Mouse (Mus musculus) small intestine, adult 10 weeks (tissue): ENCODE results near the gene Pigk. TPM values are rescaled to one million over a fixed set of nuclear protein-coding genes. Genes with fewer than 3 reads are reported as not detected.

Experiments used
- polyA plus RNA-seq: library from polyadenylated mRNA; stranded (reverse); fragments of 350-450 nt; fragmentation: Illumina TruSeq; extraction: RNeasy Lipid Tissue Mini Kit (QIAGEN cat#74804); gene quantifications from one replicate; pipeline ENCODE4 v1.2.3, GENCODE M21; 2014; ENCODE audit warnings: low replicate concordance

Gene Pigk
- 41.8 TPM for polyA plus RNA-seq

DNA sequence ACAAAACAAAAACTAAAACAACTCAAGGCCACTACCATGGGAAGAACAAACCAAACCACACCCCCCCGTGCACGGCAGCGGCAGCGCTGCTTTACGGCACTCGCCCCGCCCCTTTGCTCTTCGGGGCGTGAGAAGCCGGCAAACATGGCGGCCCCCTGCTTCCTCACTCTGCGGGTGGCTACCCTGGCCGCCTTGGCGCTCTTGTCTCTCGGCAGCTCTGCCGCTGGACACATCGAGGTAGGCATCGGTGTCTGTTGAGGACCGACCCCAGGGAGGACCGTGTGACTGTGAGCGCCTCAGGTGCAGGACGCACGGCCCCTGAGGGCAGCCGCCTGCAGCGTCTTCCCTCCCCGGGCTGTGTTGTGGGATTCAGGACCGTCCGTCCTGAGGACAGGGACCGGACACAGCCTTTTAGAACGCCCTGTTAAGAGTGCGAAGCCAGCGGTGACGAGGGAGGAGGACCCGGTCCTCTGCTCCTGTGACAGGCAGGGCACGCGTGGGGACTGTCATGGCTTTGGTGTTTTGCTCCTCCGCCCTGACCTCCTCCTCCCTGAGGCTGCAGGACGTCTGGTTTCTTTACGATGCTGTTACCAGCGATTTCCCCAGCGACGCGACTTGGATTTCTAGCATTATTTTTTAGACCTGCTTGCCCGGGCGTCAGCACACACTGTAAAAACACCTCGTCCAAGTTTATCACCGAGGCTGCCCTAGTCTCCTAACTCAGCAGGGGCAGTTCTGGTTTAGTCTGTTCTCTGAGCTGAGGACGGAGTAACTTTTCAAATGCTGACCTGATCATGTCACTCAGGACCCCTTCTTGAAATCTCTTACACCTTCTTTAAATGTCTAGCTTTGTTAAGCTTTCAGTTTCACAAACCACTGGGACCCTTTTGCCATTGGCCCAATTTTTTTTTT is at the start of gene Pigk:
Gene Pigk (plus strand): TSS at position 110 of the 912 bp plus-strand sequence.

DNA sequence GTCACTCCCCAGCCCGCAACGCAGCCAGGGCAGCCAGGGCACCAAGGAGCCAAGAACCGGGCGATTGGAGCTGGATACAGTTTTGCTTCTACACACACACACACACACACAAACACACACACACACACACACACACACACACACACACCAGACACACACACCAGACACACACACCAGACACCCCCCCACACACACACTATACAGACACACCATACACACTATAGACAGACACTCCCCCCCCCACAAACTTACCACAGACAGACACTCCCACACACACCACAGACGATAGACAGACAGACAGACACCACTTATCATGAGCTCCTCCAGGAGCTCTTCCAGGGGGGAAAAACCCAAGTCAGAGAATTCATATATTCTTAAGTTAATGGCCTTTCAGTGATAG is 45.7 kb upstream of the Pigk start, which contains the start of gene Ak5:
Gene Ak5 (minus strand): TSS at position 122 of the 400 bp plus-strand sequence.

DNA sequence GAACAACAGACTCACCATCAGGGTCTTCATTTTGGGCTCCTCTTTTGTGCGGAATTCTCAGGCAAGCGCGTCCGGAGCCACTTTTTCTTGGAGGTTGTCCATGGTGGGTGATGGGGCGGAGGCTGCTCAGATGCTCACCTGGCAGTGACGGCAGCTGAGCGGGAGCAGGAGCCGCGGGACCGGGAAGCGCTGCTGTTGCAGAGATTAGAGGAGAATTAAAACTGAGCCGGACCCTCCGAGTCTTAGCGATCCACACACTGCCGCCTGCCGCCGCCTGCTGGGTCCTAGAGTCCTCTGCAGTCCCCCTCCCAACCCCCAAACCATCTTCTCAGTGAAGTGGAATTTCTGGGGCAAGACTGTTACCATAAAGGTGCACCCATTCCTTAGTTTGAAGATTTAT is 268.1 kb downstream of the Pigk start, which contains the start of gene St6galnac5:
Gene St6galnac5 (minus strand): TSS at position 259 of the 400 bp plus-strand sequence.

Other genes with a start within 250 kb of the Pigk start
- gene Ak5, start 45.7 kb upstream of the Pigk start, polyA plus RNA-seq = 0.41 TPM